Mouse (Mus musculus) myocyte (in vitro differentiated cells): ENCODE measurements around the gene Ephx1.

ENCODE experiments used
- MAX ChIP-seq: IDR thresholded peaks from one replicate; pipeline ENCODE4 v1.6.1; 2011; ENCODE audit warnings: low read depth, mild to moderate bottlenecking, control low read depth
- POLR2A ChIP-seq: IDR thresholded peaks from one replicate; pipeline ENCODE4 v1.6.1; 2011; ENCODE audit warnings: low read depth, mild to moderate bottlenecking, control low read depth, moderate library complexity; ENCODE audit not compliant: insufficient read length

- TF ChIP-seq MAX (no peak), POLR2A (no peak)
Measured at GRCm38 (mm10) chr1:181009754-181010153, 10.9 kb downstream of the Ephx1 start.
